Mouse (Mus musculus) layer of hippocampus, postnatal 36 days (tissue): ENCODE data around the gene Gm17267. TPM values are rescaled to one million over a fixed set of nuclear protein-coding genes. Genes with fewer than 3 reads are reported as not detected.
"Not testable (repeated sequence)": the region's sequence is repeated elsewhere in the genome, so short reads cannot be mapped to it uniquely, and the experiment has no call there.

ENCODE experiments used
- DNase-seq, 2 experiments: peaks; one replicate each; pipeline ENCODE4 v3.0.0; 2022
- total RNA-seq, 2 experiments: library from RNA; stranded (reverse); gene quantifications; 2 replicates each; pipeline ENCODE4 v1.2.3; 2021

The Gm17267 gene
- total RNA-seq: not detected

GRCm38 (mm10) chrX:126017257-126017656 is at the start of gene Gm17267:
Gene Gm17267, plus strand, starts transcription at chrX:126017557.
- not testable (repeated sequence) for DNase-seq
